Comparison of ENCODE assay signal across 8 mouse cellular contexts in genomic region chr17:86350791-86351261, GRCm38 (mm10).
DNase-seq lines count a peak whose midpoint lies in the region; ATAC-seq and TF ChIP-seq lines count a peak whose summit lies in the region.

No protein-coding gene starts in this region.

- H3K9me3 ChIP-seq in limb, embryonic 15.5 days: no peaks in the 10 kb centered on the region
- H3K9me3 ChIP-seq in limb, embryonic 10.5 days (replicated peaks): no peaks in the 10 kb centered on the region

- no peak overlapping the region for H3K4me3 ChIP-seq in limb, embryonic 15.5 days
- no peak overlapping the region for H3K4me3 ChIP-seq in limb, embryonic 10.5 days
- no peak overlapping the region for H3K4me3 ChIP-seq in myocyte

- H3ac ChIP-seq in myocyte (ENCODE audit: control insufficient read depth, insufficient read length): no peak overlapping the region

- H3K27me3 ChIP-seq in limb, embryonic 15.5 days: no peaks in the 10 kb centered on the region
- H3K27me3 ChIP-seq in limb, embryonic 10.5 days (ENCODE audit: low read depth, poor library complexity, severe bottlenecking): no peaks in the 10 kb centered on the region
- no peaks in the 10 kb centered on the region for H3K27me3 ChIP-seq in myocyte (ENCODE audit: control insufficient read depth, insufficient read depth, insufficient read length)

- DNase-seq in limb, embryonic 10.5 days (ENCODE audit: low spot score): no peak
- peak; percentile 76 to 84 for DNase-seq in cerebellum, adult 18-20 months
- peak; percentile 62 to 70 for DNase-seq in heart, adult 9 months (ENCODE audit: low spot score in 2 of 2)
- no peak for DNase-seq in adrenal gland, adult 8-10 months
- DNase-seq in right cerebral cortex, postnatal 36 days (ENCODE audit: low spot score in 2 of 2): no peak
- no peak for DNase-seq in right cerebral cortex, adult 18-20 months

- 56% methylated on average over 12 of the region's 12 CpGs for WGBS in limb, embryonic 15.5 days
- 87% methylated on average over 12 of the region's 12 CpGs for WGBS in limb, embryonic 10.5 days

- H3K79me2 ChIP-seq in myocyte (ENCODE audit: control insufficient read depth, insufficient read depth): no peaks in the 10 kb centered on the region

- H3K4me2 ChIP-seq in limb, embryonic 15.5 days: no peak overlapping the region
- peak overlapping the region; percentile 44 for H3K4me2 ChIP-seq in myocyte (ENCODE audit: low read depth)

- no peak for ATAC-seq in limb, embryonic 15.5 days (ENCODE audit: insufficient number of reproducible peaks, low FRiP score, low TSS enrichment, low read depth)

- no peak overlapping the region for H3K9ac ChIP-seq in limb, embryonic 15.5 days

- H3K27ac ChIP-seq in limb, embryonic 15.5 days: peak overlapping the region; percentile 35; the same call in 1 of the 2 replicates
- no peak overlapping the region for H3K27ac ChIP-seq in limb, embryonic 10.5 days

- H3K4me1 ChIP-seq in limb, embryonic 15.5 days: peaks cover 31% of the 10 kb centered on the region
- H3K4me1 ChIP-seq in limb, embryonic 10.5 days: peaks cover 30% of the 10 kb centered on the region

- TF ChIP-seq POLR2A in myocyte (IDR thresholded peaks at IDR 0.05; ENCODE audit: insufficient read length, low read depth): no peak

- no peaks in the 10 kb centered on the region for H3K36me3 ChIP-seq in limb, embryonic 15.5 days
- no peaks in the 10 kb centered on the region for H3K36me3 ChIP-seq in limb, embryonic 10.5 days
- no peaks in the 10 kb centered on the region for H3K36me3 ChIP-seq in myocyte (ENCODE audit: control insufficient read depth, insufficient read depth)

TF ChIP-seq in myocyte, 11 proteins besides CTCF, POLR2A, EP300 and RAD21:
- TF ChIP-seq USF1 (IDR thresholded peaks at IDR 0.05; ENCODE audit: low read depth) (no peak), MYOG (IDR thresholded peaks at IDR 0.05; ENCODE audit: control insufficient read depth in 1 of 3, insufficient read depth in 1 of 3, insufficient read length in 2 of 3, low read depth in 2 of 3) (no peak), E2F4 (IDR thresholded peaks at IDR 0.05; ENCODE audit: insufficient read depth) (no peak), CEBPB (IDR thresholded peaks at IDR 0.05; ENCODE audit: insufficient read depth, poor library complexity, severe bottlenecking) (no peak), REST (IDR thresholded peaks at IDR 0.05; ENCODE audit: insufficient read depth, insufficient read length) (no peak), TCF12 (IDR thresholded peaks at IDR 0.05; ENCODE audit: insufficient read depth, poor library complexity, severe bottlenecking) (no peak), SRF (IDR thresholded peaks at IDR 0.05; ENCODE audit: control insufficient read depth, insufficient read length, low read depth) (no peak), MAX (IDR thresholded peaks at IDR 0.05; ENCODE audit: low read depth) (no peak), POLR2AphosphoS2 (IDR thresholded peaks at IDR 0.05; ENCODE audit: insufficient read length, low read depth) (no peak), TCF3 (IDR thresholded peaks at IDR 0.05; ENCODE audit: insufficient read length, low read depth) (no peak), MYOD1 (IDR thresholded peaks at IDR 0.05; ENCODE audit: control insufficient read depth in 1 of 3, insufficient read length in 2 of 3, low read depth in 2 of 3) (no peak)

Comparison
In these comparisons a context has a peak if more than half of its experiments do, and no peak if none do; other contexts are left out.
1. DNase-seq: peak in cerebellum, adult 18-20 months (2 of 2) and heart, adult 9 months (2 of 2); none in limb, embryonic 10.5 days (single experiment), adrenal gland, adult 8-10 months (single experiment), right cerebral cortex, postnatal 36 days (0 of 2) and right cerebral cortex, adult 18-20 months (single experiment).